Mouse (Mus musculus) embryo, embryonic 11 days (tissue): ENCODE measurements around the gene Taf13.

Experiments used
- DNase-seq: peaks from one replicate; pipeline ENCODE4 v3.0.0-alpha.2; 2015

Taf13 gene

DNA sequence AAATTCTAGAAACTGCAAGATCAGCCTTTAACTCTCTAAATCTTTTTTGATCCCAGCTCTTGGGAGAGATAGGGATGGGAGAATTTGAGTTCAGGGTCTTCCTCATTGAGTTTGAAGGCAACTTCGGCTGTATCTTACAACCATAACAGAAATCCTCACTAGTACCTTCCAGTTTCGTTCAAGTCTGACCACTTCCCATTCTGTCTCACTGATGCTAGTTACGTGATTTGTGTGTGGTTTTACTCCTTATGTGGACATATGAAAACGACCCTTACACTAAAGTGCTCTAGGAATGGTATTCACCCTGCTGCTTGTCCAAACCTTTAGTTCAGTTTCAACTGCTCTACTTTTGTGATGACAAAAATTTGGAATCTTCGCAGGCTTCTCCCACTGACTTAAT is 2.5 kb downstream of the Taf13 start:
- no peak for DNase-seq

DNA sequence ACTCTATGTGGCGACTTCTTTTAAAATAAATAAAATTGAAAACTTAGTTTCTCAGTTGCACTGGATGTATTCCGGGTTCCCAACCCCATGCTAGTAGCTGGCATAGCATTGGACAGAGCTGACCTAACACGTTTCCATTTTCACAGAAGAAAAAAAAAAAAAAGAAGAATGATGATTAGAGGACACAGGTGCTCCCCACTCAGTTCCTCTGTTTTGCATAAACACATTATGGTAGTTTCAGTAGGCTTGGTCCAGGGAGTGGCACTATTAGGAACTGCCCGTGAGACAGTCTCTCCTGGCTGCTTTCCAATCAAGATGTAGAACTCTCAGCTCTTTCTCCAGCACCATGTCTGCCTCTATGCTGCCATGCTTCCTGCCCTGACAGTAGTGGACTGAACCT is 13.1 kb downstream of the Taf13 start:
- no peak for DNase-seq

DNA sequence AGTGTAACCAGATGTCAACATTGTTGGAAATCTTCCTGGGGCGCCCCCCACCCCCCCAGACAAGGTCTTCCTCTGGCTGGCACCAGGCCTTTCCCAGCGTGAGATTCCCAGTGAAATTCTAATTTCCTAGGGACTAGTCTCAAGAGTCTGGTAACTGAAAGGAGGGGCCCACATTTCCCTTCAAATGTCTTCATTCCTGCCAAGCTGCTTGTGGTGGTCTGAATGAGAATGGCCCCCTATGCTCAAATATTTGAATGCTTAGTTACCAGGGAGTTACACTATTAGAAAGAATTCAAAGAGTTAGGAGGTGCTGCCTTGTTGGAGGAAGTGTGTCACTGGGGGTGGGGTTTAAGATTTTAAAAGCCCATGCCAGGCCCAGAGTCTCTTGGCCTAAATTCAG is 16.9 kb downstream of the Taf13 start:
- no peak for DNase-seq

DNA sequence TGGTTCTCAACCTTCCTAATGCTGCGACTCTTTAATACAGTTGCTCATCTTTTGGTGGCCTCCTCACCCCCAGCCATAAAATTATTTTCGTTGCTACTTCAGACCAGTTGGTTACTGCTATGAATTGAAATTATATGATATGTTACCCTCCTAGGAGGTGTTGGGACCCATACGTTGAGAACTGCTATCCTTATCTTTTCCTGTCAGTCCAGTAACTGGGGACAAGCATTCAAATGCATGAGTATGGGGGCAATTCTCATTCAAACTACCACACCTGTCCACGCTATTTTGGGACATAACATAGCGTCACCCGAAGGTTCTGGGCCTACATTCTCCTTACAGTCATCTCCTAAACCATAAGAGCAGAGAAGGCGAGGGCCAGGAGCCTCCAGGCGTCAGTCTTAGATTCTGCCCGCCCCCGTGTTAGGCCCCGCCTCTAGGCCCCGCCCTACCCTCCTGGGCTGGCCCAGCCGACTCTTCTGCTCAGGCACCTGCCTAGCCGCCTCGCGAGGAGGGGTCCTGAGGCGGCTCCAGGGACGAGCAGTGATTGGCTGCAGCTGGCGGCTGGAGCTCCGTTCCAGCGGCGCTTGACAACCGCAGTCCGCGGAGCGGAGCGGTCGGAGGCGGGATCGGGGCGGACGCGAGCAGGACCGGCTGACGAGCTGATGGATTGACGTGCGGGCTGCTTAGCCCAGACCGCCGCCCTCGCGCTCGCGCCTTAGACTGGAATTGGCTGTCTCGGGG is 19.5 kb downstream of the Taf13 start, which contains the start of gene Wdr47:
Wdr47 (plus strand) TSS at position 494 of the 744 bp plus-strand sequence.
- DNase-seq = peak; percentile 98

DNA sequence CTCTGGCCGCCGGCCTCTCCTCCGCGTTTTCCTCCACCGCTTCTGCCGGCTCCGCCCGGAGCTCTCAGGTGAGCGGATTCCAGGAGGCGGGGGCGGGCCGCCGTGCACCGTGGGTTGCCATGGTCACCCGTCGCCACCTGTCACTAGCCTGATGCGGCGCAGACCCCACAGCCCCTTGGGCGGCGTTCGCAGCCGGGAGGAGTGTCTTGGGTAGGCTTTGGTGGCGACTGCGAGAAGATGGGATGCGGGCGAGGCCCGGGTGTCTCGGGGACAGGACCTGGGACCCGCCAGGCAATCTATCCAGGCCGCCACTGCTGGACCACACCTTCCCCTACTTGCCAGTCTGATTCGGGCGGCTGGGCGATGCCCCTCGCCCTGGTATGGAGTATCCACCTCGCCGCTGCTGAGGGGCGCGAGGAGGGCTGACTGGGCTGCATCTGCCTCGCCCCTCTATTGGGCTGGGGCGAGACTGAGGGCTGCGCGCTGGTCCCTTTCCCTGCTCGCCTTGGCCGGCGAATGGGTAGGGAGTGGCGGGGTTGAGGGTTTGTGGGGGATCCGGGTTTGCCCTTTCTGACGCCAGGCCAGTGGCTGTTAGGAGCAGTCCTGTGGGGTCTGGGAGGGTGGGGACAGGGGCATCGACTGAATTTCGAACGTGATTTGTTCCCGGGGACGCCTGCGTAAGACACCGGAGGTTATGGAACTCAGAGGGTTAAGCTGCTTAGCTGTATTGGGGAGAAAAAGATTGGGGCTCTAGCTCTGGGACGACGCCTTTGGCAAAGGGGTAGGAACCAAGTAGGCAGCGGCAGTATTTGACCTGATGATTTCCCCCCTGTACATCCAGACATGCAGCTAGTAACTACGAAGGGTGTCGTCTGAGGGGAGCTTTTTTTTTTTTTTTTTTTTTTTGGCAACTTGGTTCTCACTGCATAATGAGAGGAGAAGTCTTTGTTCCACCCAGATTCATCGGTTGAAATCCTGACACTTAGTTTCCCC is 20.3 kb downstream of the Taf13 start:
- peak; percentile 4 for DNase-seq

DNA sequence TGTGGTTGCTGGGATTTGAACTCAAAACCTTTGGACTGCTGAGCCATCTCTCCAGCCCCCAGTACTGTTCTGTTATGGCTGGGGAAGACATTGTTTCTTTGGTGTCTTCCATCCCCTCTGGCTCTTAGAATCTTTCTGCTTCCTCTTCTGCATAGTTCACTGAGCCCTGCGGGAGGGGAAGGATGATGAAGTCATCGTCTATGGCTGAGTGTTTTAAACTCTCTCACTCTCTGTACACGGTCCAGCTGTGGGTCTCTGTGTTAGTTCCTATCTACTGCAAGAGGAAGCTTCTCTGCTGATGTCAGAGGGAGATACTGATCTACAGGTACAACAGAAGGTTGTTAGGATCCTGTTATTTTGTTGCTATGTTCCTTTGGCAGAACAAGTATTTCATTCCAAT is 37.4 kb downstream of the Taf13 start:
- DNase-seq = no peak
